8 mouse cellular contexts compared by ENCODE assay signal in genomic region chr11:98358161-98359083, GRCm38 (mm10). TPM values are rescaled to one million over a fixed set of nuclear protein-coding genes. Genes with fewer than 3 reads are reported as not detected.
DNase-seq lines count a peak whose midpoint lies in the region; ATAC-seq and TF ChIP-seq lines count a peak whose summit lies in the region.

Gene Stard3, plus strand, starts transcription at chr11:98358368.

- DNase-seq in ES-E14 (ENCODE audit: low read depth, low spot score), result peak; percentile 93
- DNase-seq in c-Kit-positive CD71-positive TER-119-positive erythroid progenitor cells, embryonic 14.5 days (ENCODE audit: low spot score), result peak; percentile 91
- DNase-seq in heart, postnatal 10 days, result peak; percentile 91 to 92
- DNase-seq in kidney, postnatal 4 days, result peak; percentile 95 to 97
- peak; percentile 95 for DNase-seq in lung, embryonic 14.5 days
- DNase-seq in testis, postnatal 14 days (ENCODE audit: low spot score), result peak; percentile 90

- H3K4me1 ChIP-seq in ES-E14 (ENCODE audit: control insufficient read depth in 2 of 2, insufficient read depth in 2 of 2, low read length in 2 of 2, poor library complexity in 1 of 2), result peaks cover 2 to 14% of the 10 kb centered on the region in 2 experiments; a peak in 1 of 4 replicates
- peaks cover 37% of the 10 kb centered on the region for H3K4me1 ChIP-seq in forebrain, embryonic 12.5 days
- peaks cover 18% of the 10 kb centered on the region for H3K4me1 ChIP-seq in lung, embryonic 14.5 days (ENCODE audit: insufficient read depth)

- peak; percentile 89 for ATAC-seq in forebrain, embryonic 12.5 days (ENCODE audit: low FRiP score)
- ATAC-seq in lung, embryonic 14.5 days (ENCODE audit: insufficient read depth), result peak; percentile 90
- peak; percentile 77 for ATAC-seq in neutrophil, adult 5-6 weeks (ENCODE audit: extremely low read depth, insufficient number of reproducible peaks, low FRiP score, poor library complexity, severe bottlenecking)

- H3K36me3 ChIP-seq in ES-E14 (ENCODE audit: control insufficient read depth, insufficient read depth, low read length, poor library complexity, severe bottlenecking), result no peaks in the 10 kb centered on the region
- H3K36me3 ChIP-seq in forebrain, embryonic 12.5 days (replicated peaks), result no peaks in the 10 kb centered on the region
- H3K36me3 ChIP-seq in lung, embryonic 14.5 days (ENCODE audit: insufficient read depth), result no peaks in the 10 kb centered on the region

- TF ChIP-seq CTCF in lung, embryonic 14.5 days (IDR thresholded peaks at IDR 0.05; ENCODE audit: low read depth), result no peak

- no peaks in the 10 kb centered on the region for H3K9me3 ChIP-seq in ES-E14 (ENCODE audit: control insufficient read depth, insufficient read depth, low read depth, low read length)
- H3K9me3 ChIP-seq in forebrain, embryonic 12.5 days, result no peaks in the 10 kb centered on the region
- H3K9me3 ChIP-seq in lung, embryonic 14.5 days (ENCODE audit: low read depth, low read length), result no peaks in the 10 kb centered on the region

- peak within 1 kb of the TSS; percentile 99 for H3K4me3 ChIP-seq in ES-E14 (ENCODE audit: insufficient read depth in 1 of 2, low read depth in 1 of 2, low read length in 2 of 2, poor library complexity in 1 of 2, severe bottlenecking in 1 of 2)
- H3K4me3 ChIP-seq in forebrain, embryonic 12.5 days (replicated peaks), result peak within 1 kb of the TSS; percentile 59
- peak within 1 kb of the TSS; percentile 57 for H3K4me3 ChIP-seq in lung, embryonic 14.5 days (ENCODE audit: low read depth, low read length)

- in situ Hi-C loops in ES-E14 (cut with MboI; ENCODE audit: low sequenced_read_pairs in 2 of 2, unreplicated experiment in 2 of 2), result no loop called here

- H3K27ac ChIP-seq in ES-E14 (ENCODE audit: insufficient read depth, low read depth, low read length, poor library complexity, severe bottlenecking), result peak within 1 kb of the TSS; percentile 66; the same call in 1 of the 2 replicates
- peak within 1 kb of the TSS; percentile 80 for H3K27ac ChIP-seq in forebrain, embryonic 12.5 days
- peak within 1 kb of the TSS; percentile 91 for H3K27ac ChIP-seq in lung, embryonic 14.5 days (ENCODE audit: low read depth)

- intact Hi-C loops in heart, postnatal 10 days (cut with DNase I), result no loop called here

- WGBS in forebrain, embryonic 12.5 days, result under 1% methylated on average over 60 of the region's 60 CpGs
- WGBS in lung, embryonic 14.5 days, result under 1% methylated on average over 59 of the region's 60 CpGs

- H3K9ac ChIP-seq in ES-E14 (ENCODE audit: insufficient read depth, low read depth, low read length, poor library complexity, severe bottlenecking), result peak within 1 kb of the TSS; percentile 98
- peak within 1 kb of the TSS; percentile 80 for H3K9ac ChIP-seq in forebrain, embryonic 12.5 days
- peak within 1 kb of the TSS; percentile 55 for H3K9ac ChIP-seq in lung, embryonic 14.5 days

- peaks cover 31% of the 10 kb centered on the region for H3K27me3 ChIP-seq in forebrain, embryonic 12.5 days
- peaks cover 8% of the 10 kb centered on the region for H3K27me3 ChIP-seq in lung, embryonic 14.5 days (ENCODE audit: insufficient read depth, low read length)

- H3K4me2 ChIP-seq in forebrain, embryonic 12.5 days, result peak within 1 kb of the TSS; percentile 82
- peak within 1 kb of the TSS; percentile 89 for H3K4me2 ChIP-seq in lung, embryonic 14.5 days

TF ChIP-seq in ES-E14, 5 proteins besides CTCF, POLR2A, EP300 and RAD21:
- TF ChIP-seq HCFC1 (IDR thresholded peaks at IDR 0.05; ENCODE audit: borderline replicate concordance, insufficient read depth, low read length), result peak; percentile 79
- TF ChIP-seq ZC3H11A (IDR thresholded peaks at IDR 0.05; ENCODE audit: borderline replicate concordance, low read depth, low read length), result no peak
- TF ChIP-seq ZNF384 (IDR thresholded peaks at IDR 0.05; ENCODE audit: low read depth, low read length), result no peak
- TF ChIP-seq CHD2 (IDR thresholded peaks at IDR 0.05; ENCODE audit: low read depth, low read length), result no peak

RNA-seq across cellular contexts. Expression of gene Stard3, which starts in this region (rescaled TPM):
- 40.2 and 59.8 TPM in 2 replicates for total RNA-seq in ES-E14 (2012; rRNA removed)
- 42.0 and 42.5 TPM in 2 replicates for polyA plus RNA-seq in forebrain, embryonic 12.5 days (2016; fragmentation: Nextera tagmentation; extraction: Ambion mirVana)
- total RNA-seq in heart, postnatal 10 days (2021), result 10 to 100 TPM; 23.9 to 24.5 TPM
- 38.2 and 42.7 TPM in 2 replicates for polyA plus RNA-seq in lung, embryonic 14.5 days (2014; fragmentation: Nextera tagmentation; extraction: Ambion mirVana)
- 36.2 and 47.1 TPM in 2 replicates for total RNA-seq in neutrophil, adult 5-6 weeks (2017)

Comparison
In these comparisons a context has a peak if more than half of its experiments do, and no peak if none do; other contexts are left out.
1. Peak in every context shown above with its lines: DNase-seq, ATAC-seq, H3K4me3 ChIP-seq and H3K27ac ChIP-seq.